Mouse (Mus musculus): ENCODE data around the gene Gfy.

DNA sequence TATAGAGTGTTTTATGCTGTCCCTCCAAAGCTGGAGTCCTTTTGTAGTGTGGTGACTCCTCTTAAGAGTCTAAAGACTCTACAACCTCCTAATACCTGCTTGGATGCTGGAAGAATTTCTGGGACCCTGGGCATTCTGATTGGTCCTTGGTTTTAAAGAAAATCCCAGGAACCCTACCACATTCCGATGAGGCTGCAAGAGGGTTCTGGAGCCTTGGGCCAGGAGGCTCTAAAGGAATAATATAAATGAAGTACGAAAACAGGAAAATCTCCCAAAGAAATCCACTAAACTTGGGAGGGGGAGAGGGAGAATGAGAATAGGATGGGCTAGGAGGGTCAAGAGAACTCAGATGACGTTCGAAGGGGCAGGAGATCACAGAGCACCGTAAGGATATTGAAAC lies 25.8 kb downstream of the Gfy start:
- TF ChIP-seq POLR2A (IDR thresholded peaks at IDR 0.05; ENCODE audit: insufficient read depth, low read depth, low read length): no peak
- TF ChIP-seq CTCF (IDR thresholded peaks at IDR 0.05; ENCODE audit: insufficient read depth, low read depth, low read length): no peak
